Mouse (Mus musculus) kidney, postnatal 10 days (tissue): ENCODE data around the gene Prdm4.
A peak's percentile ranks its signal among the peaks of the same experiment; 100 is the strongest.

ENCODE experiments used
- DNase-seq: peaks from one replicate; pipeline ENCODE4 v3.0.0; 2021; ENCODE audit warnings: mixed read lengths

Gene Prdm4

DNA sequence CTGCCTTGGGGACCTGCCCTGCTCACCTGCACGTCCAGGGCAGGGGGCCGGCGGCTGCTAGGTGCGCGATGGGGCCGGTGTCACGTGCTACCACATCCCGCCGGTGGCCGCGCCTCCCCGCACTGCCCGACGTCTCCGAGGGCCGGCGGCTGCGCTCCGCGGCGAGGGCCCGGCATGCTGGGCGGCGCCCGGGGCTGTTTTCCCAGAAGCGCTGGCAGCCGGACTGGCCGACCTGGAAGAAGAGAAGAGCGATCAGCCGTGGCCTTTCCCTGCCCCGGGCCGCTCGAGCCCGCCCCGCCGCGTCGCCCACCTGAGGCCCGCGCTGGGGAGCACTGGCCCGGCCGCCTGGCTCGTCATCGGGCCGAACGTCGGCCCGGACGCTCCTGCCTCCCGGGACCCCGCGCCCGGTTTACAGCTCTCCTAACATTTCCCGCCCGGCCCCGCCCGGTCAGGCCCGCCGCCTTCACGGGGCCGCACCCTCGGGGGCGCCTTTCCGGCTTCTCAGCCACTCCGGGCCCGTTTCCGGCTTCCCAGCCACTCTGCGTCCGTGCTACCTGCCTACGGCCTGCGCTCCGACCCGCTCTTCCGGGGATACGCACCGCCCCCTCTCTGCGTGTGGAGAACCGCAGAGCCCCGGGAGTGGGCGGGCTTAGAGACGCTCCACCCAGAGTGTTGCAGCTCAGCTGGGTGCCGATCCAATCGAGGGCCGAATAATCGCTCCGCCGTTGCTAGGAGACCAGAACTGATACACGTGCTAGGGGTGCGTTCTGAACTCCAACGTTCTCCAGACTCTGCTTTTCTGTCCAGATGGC is at the start of gene Prdm4:
TSS of gene Prdm4 (minus strand) at position 645 of the 812 bp plus-strand sequence.
- DNase-seq = peak; percentile 98

DNA sequence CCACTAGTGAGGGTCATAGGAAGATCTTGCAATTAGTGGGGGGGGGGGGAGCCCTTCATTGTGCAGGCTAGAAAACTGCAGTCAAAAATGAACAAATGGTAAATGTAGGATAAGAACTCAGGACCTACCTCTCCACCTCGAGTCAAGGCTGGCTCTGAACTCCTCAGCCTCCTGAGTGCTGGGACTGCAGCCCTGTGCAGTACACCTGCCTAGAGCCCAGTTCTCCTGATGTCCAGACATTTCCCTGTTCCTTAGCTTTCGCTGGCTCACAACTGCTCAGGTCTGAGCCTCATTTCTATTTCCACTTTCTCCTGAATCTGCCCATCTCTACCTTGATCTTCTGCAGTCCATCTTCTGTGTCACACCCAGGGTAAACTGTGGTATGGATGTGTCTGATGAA is 49.5 kb upstream of the Prdm4 start:
- DNase-seq = no peak

- no peak for DNase-seq
These were observed 47.4 kb upstream of the Prdm4 start for GRCm38 (mm10) chr10:85964316-85964715.

DNA sequence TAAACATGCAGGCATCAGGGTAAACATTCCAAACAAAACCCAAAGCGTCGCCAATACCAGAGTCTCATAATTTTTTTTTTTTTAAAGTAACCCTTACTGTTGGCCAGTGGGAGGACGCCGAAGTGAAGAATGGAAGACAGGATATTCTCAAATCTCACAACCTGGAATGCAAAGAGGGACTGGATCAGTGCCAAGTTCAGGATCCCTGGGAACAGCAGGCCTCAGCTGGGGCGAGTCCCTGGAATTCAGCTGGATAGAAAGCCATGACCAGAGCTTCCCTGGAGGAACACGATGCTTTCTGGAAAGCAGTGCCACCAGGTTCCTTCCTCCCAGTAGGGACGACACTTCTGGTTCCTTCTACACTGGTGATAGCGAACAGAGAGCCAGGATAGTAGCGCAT is 46.0 kb upstream of the Prdm4 start:
- DNase-seq = peak; percentile 23

DNA sequence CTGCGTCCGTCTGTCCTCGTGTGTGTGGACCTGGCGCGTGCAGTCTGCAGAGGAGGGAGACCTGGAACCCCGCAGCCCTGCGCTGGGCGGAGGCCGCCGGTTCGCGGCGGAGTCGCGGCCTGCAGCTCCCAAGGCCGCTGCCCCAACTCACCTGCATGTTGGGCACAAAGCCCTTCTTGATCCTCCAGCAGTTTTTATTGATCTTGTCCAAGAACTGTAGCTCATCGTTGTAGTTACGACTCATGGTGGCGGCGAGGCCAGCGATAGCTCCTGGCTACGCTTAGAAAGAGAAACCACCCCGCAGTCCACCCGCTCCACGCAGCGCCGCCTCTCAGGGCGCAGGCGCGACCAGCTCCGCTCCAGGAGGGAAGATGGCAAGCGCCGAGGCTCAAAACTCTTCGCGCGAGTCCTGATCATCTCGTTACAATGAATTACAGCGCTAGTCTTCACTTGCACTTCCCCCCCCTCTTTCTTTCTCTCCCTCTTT is 40.6 kb upstream of the Prdm4 start, which contains the start of gene Rtcb:
TSS of gene Rtcb (minus strand) at position 360 of the 487 bp plus-strand sequence.
- DNase-seq = peak; percentile 98

DNA sequence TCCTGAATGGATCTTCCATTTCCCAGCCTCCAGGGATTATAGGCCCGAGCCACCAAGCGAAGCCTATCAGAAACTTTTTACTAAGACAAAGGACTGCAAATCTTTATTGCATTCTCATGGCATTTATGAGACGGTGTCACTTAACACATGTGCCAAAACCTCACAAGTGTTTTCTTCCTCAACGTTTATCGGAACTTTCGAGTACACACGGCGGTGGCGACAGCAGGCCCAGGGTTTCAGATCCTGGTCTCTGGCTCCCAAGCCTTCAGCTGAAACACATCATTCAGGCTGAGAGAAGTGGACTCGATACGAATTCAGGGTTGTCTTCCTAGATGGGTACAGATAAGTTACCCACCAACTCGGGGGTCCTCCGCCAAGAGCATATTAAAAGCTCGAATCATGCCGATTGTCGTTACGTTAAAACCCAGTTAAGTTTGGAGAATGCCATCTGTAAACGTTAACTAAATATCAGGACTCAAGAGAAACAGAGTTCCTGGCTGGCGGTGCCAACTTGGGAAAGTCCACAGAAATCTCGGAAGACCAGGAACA is 40.0 kb upstream of the Prdm4 start:
- no peak for DNase-seq

DNA sequence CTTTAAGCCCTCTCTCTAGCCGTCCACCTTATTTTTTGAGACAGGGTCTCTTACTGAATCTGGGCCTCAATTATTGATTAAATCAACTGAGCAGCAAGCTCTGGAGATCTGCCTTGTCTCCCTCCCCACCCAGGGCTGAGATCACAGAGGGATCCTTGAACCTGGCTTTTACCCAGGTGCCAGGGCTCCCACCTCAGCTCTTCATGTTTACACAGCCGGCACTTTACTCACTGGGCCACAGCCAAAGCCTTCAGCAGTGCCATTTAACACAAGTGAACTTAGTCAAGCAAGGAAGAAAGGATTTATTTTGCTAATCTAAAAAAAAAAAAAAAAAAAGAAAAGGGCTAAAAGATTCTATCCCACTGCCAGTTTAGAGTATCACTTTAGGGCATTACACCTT is 37.5 kb upstream of the Prdm4 start:
- peak; percentile 11 for DNase-seq

DNA sequence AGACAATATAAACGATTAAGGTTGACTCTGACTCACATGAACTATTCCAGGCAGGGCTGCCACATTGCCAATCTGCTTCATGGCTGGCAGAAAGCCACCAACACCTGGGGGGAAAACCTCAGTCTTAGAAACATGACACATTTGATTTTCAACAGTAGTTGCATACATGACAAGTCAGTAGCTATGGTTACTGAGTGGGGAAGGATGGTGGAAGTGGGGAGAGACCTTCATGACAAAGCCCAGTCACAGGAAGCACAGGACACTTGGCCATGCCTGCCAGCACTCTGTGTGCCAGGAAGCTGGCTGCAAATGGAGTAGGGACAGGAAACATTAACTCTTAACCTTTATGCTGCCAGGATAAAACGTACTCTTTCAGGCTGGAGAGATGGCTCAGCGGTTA is 36.5 kb upstream of the Prdm4 start:
- DNase-seq = peak; percentile 25

DNA sequence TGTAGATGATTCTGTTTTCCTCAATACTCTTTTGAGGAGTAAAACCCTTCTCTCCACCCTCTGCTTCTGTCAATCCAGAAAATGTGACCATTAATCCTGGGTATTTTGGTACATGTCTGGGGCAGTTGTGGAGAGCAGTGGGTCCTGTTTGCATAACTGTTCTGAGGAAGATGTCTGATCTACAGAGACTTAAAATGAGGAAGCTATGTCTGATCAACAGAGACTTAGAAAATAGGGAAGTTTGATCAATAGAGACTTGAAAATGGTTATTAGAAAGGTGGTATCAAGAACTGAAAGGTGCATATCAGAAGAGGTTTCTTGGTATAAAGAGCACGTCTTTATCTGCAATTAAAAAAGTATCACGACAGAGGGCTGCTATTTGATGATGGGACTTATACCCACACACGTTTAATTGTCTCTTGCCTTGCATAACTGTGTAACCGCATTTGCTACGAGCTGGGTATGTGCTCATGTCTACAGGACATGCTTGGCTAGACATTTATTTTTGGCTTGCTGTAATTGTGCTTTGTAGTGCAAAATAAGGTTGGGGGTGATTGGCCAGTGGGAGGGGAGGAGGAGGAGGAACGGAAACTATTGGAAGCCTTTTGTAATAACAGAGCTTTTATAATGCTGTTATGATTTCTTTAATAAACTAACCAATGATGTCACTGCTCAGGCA is 35.0 kb upstream of the Prdm4 start:
- no peak for DNase-seq

DNA sequence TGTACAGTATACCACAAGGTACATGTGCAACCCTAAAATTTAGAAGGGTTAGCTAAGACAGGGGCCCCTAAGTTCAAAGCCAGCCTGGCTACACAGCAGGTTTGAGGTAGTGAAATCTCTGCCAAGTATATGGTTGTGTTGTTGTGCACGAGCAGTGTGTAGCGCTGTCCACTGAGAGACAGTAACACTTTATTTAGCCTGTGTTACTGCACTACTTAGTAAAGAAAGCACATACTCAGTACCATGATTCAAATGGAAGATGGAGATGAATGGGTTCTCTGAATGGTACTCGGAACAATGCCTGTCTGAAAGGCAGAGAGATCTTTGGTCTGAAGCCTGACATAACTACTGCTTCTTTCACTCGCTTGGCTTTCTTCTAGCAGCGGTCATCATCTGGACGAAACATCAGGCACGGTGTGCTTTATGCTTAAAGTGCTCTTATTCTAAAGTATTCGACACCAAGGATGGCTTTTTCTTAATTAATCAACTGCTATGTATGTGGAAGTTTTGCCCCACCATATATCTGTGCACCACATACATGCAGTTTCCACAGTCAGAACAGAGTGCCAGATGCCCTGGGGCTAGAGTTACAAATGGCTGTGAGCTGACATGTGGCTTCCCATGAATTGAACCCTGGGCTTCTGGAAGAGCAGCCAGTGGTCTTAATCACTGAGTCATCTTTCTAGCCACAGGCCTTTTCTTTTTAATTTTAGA is 31.7 kb upstream of the Prdm4 start:
- DNase-seq = no peak

DNA sequence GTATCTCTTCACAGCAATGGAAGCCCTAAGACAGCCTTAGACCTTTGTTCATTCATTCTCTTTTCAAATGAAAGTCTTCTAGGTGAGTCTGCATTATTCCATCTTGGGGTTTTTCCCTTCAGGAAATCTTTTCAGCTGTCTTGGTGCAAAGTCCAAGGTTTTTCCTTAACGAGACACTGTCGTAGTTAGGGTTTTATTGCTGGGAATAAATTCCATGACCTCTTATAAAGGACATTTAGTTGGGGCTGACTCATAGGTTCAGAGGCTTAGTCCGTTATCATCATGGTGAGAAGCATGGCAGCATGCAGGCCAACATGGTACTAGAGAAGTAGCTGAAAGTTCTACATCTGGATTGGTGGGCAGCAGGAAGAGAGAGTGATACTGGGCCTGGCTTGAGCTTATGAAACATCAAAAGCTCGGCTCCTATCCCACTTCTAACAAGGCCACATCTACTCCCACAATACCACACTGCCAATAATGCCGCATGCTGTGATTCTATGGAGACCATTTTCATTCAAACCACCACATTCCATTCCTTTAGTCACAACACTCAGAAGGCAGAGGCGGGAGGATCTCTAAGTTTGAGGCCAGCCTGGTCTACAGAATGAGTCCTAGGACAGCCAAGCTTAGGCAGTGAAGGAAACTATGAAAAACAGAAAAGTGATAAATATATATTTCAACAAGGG is 19.5 kb upstream of the Prdm4 start:
- DNase-seq = no peak

GRCm38 (mm10) chr10:85929962-85930361 is 13.0 kb upstream of the Prdm4 start:
- no peak for DNase-seq

- no peak for DNase-seq
These were observed 12.3 kb upstream of the Prdm4 start for GRCm38 (mm10) chr10:85929208-85929591.

- DNase-seq = peak; percentile 79
These were observed 11.7 kb upstream of the Prdm4 start for GRCm38 (mm10) chr10:85928499-85929207.

DNA sequence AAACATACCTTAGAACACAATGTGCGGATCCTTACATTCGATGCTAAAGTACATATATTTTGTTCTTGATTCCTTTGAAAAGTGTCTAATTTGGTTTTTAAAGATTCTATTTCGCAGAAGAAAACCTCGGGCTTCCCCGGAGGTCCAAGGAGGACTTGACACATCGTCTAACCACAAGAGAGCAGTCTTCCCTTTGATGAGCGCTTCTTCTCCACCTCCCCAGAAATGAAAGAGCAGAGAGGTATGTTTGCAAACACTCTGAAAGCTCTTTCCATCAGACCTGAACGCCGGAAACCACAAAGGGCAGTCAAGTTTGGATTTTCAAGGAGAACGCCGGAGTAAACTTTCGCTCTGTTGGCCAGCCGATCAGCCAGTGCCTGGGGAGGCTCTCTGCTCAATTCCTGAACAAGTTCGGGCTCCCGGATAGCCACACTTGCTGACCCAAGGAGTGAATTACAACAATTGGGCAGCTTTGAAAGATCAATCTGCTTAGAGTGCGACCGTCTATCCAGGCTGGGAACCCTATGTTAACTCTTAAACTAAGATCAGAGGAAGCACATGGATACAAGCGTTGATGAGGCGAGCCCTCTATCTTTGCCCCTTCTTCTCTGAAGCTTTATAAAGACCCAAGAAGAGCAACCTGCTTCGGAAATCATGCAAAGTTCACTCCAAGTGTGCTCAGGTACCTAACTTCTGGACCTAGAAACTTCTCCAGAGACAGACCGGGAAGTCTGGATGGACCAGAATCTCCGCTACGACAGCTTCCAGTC is 10.9 kb upstream of the Prdm4 start, which contains the start of gene Ascl4:
TSS of gene Ascl4 (plus strand) at position 6 of the 770 bp plus-strand sequence.
- DNase-seq = peak; percentile 14

GRCm38 (mm10) chr10:85879886-85880486 is 37.0 kb downstream of the Prdm4 start:
- no peak for DNase-seq

DNA sequence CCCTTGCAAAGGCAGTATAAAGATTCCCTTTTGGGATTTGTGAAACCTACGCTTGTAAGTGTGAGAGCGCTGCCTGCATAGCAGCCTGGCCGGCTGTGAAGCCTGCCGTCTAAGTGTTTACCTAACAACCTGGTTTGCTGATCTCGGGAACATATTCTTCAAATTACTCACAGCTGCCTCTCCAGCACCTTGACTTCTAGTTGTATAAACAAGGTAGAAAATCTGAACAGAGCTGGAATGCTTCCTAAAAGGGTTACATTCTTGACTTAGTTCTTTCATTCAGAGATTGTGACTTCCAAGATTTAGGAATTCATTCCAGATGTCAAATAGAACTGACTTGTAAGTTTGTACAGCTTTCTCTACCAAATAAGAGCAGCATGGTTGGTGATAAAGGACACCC is 41.1 kb downstream of the Prdm4 start:
- no peak for DNase-seq

GRCm38 (mm10) chr10:85873861-85874544 is 42.9 kb downstream of the Prdm4 start:
- DNase-seq = no peak

DNA sequence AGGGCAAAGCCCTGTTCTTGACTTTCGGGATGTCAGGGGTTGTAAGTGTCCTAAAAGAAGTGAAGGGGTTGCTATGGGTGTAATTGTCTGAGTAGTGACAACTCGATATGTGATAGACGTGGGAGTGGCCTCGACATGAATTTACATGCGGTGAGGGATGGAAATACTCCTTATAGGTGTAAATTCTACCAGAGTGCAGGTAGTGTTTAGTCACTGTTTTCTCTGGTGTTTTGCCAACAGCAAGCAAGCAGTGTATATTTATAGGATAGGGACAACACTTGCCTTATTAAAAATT is 44.5 kb downstream of the Prdm4 start:
- DNase-seq = no peak
